Mouse (Mus musculus) forebrain, embryonic 13.5 days (tissue): ENCODE results near the gene Usp43. TPM values are rescaled to one million over a fixed set of nuclear protein-coding genes. Genes with fewer than 3 reads are reported as not detected.

Experiments
- ATAC-seq: fragments of 200-750 bp; cut with Nextera tagmentation; 2 replicates; pipeline ENCODE4 v1.8.0; 2017
- H3K27ac ChIP-seq: fragments of 300-500 bp; sonication (generic); 2 replicates; pipeline ENCODE4 v1.5.1; 2015; ENCODE audit warnings: inconsistent platforms, mild to moderate bottlenecking, moderate library complexity
- H3K27me3 ChIP-seq: fragments of 300-500 bp; sonication (generic); 2 replicates; pipeline ENCODE4 v1.6.1; 2015; ENCODE audit warnings: mild to moderate bottlenecking, inconsistent platforms
- H3K36me3 ChIP-seq: fragments of 300-500 bp; sonication (generic); 2 replicates; pipeline ENCODE4 v1.6.1; 2015; ENCODE audit warnings: mild to moderate bottlenecking, inconsistent platforms; ENCODE audit not compliant: poor library complexity, severe bottlenecking
- H3K4me1 ChIP-seq: fragments of 300-500 bp; sonication (generic); 2 replicates; pipeline ENCODE4 v1.6.1; 2015; ENCODE audit warnings: inconsistent platforms
- H3K4me2 ChIP-seq: fragments of 300-500 bp; sonication (generic); 2 replicates; pipeline ENCODE4 v1.6.1; 2015; ENCODE audit warnings: inconsistent platforms, mild to moderate bottlenecking, moderate library complexity
- H3K4me3 ChIP-seq: fragments of 300-500 bp; sonication (generic); 2 replicates; pipeline ENCODE4 v1.5.1; 2015; ENCODE audit warnings: mild to moderate bottlenecking, inconsistent platforms
- H3K9ac ChIP-seq: fragments of 300-500 bp; sonication (generic); 2 replicates; pipeline ENCODE4 v1.6.1; 2015; ENCODE audit warnings: mild to moderate bottlenecking, inconsistent platforms
- H3K9me3 ChIP-seq: fragments of 300-500 bp; sonication (generic); replicated peaks from 2 replicates; pipeline ENCODE4 v1.6.1; 2016; ENCODE audit warnings: inconsistent platforms
- whole genome bisulfite sequencing: fragments of 180-500 bp; shearing (Covaris S2); methylation state at CpG from one replicate; pipeline ENCODE4 v1.1.7; 2015; 5-methylcytosine and 5-hydroxymethylcytosine counted together
- polyA plus RNA-seq: library from polyadenylated mRNA; unstranded; fragments of >200 nt; fragmentation: Nextera tagmentation; extraction: Ambion mirVana; gene quantifications from 2 replicates; pipeline ENCODE4 v1.2.1, GENCODE M21; 2015

Usp43 gene
- 0.37 and 0.39 TPM in 2 replicates for polyA plus RNA-seq

DNA sequence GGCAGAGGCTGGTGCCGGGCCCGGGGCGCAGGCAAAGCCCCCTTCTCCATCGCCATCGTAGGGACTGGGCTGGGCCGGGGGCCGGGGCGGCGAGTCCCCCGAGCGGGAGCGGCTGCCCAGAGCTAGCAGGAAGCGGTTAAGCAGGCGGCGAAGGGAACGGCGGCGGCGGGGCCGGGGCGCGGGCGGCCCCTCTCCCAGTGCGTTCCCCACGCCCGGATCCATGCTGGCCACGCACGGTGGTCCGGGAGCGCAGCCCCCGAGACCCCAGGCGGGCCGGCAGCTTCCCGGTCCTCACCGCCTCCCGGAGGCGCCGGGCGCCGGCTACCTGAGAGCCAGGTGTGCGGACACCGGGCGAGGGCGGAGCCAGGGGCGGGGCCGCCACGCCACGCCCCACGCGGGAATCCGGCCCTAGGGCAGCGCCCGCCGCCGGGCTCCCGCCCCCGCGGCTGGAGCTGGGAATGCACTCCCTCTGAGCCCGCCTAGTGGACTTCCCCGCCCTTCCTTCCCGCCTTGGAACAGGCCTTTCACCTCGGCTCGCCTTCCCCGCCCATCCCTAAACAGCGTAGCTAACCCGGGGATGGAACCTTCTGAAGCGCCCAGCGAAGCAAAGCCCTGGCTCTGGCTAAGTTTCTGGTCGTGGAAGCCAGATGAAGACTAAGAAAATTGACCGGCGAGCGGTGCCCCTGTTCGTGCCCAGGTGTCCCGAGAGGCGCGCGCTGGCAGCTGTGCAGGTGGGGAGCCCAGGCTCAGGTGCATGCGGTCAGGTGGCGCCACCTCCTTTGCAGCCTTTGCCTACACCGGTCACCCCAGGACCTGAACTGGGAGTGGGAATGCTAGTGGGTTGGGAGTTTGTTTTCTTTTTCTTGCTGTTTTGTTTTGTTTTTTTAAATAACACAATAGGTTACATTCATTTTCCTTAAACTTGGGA lies at the start of gene Usp43:
Gene Usp43 (minus strand): TSS at position 327 of the 928 bp plus-strand sequence.
- H3K4me3 ChIP-seq = peak within 1 kb of the TSS; percentile 63
- no peaks in the 10 kb centered on the region for H3K36me3 ChIP-seq
- H3K27me3 ChIP-seq = peaks cover 29% of the 10 kb centered on the region
- WGBS = under 1% methylated on average over 55 of the region's 80 CpGs
- peak within 1 kb of the TSS; percentile 100 for H3K4me2 ChIP-seq
- peaks cover 12% of the 10 kb centered on the region for H3K4me1 ChIP-seq
- ATAC-seq = peak; percentile 71
- H3K9me3 ChIP-seq = no peaks in the 10 kb centered on the region
- H3K9ac ChIP-seq = peak within 1 kb of the TSS; percentile 66
- no peak within 1 kb of the TSS for H3K27ac ChIP-seq

- Histone ChIP-seq H3K4me3 (no peak overlapping the region), H3K4me2 (peak overlapping the region; percentile 20; the same call in 1 of the 2 replicates), H3K27me3 (no peaks in the 10 kb centered on the region), H3K27ac (no peak overlapping the region), H3K36me3 (peaks cover 11% of the 10 kb centered on the region; the same call in 1 of the 2 replicates), H3K9ac (no peak overlapping the region), H3K9me3 (no peaks in the 10 kb centered on the region), H3K4me1 (peaks cover 21% of the 10 kb centered on the region)
- no peak for ATAC-seq
- 75% methylated on average over 11 of the region's 11 CpGs for WGBS
Observed at GRCm38 (mm10) chr11:67967831-67968230, 45.9 kb upstream of the Usp43 start.

DNA sequence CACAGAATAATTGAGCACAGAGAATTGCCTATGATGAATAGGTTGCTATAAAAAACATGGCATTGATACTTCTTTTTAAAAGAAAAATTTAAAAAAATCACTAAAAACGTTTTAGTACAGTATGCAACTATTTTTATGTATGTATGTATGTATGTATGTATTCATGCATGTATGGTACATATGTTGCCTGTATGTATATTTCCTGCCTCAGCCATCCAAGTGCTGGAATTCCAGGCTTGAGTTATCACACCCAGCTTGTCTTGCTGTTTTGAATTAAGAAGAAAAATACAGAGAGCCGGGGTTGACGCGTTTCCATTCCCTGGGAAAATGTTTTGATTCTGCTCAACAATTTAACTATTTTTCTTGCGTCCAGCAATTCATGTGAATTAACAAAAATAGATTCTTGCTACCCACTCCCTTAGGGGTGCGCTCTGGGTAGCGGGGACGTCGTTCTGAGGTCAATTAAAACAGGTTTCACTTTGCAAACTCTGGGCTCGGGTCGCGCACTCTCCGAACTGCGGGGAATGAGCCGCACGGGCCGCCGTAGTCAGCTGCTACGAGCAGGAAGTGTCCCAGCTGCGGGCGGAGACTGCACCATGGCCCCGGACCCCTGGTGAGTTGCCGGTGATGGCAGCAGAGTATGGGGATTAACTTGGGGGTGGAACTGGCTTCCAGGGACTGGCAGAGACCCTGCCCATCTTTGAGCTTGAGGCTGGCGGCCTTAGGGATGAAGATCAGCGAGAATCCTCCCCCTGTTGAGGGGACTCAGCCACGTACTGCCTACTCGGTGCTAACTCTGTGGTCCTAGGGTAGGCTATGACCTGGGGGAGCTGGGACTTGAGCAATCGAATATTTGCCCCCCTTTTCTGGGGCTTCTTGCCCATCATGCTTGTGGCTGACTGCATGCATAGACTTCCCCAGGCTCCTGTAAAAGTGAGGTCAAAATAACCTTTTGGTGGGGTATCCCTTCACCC lies 44.2 kb upstream of the Usp43 start, which contains the start of gene Stx8:
Gene Stx8 (plus strand): TSS at position 289 of the 974 bp plus-strand sequence.
- Histone ChIP-seq H3K4me2 (peak within 1 kb of the TSS; percentile 90), H3K4me1 (peaks cover 21% of the 10 kb centered on the region), H3K9me3 (no peaks in the 10 kb centered on the region), H3K9ac (peak within 1 kb of the TSS; percentile 79), H3K27ac (0 out of 2 replicates have a peak within 1 kb of the TSS, but pooled peaks have one; percentile 4), H3K36me3 (peaks cover 8% of the 10 kb centered on the region; the same call in 1 of the 2 replicates), H3K4me3 (peak within 1 kb of the TSS; percentile 77), H3K27me3 (no peaks in the 10 kb centered on the region)
- WGBS = under 1% methylated on average over 28 of the region's 28 CpGs
- peak; percentile 91 for ATAC-seq

- Histone ChIP-seq H3K27me3 (no peaks in the 10 kb centered on the region), H3K9ac (peak within 1 kb of the TSS; percentile 79), H3K4me2 (peak within 1 kb of the TSS; percentile 90), H3K4me1 (peaks cover 21% of the 10 kb centered on the region), H3K4me3 (peak within 1 kb of the TSS; percentile 77), H3K9me3 (no peaks in the 10 kb centered on the region), H3K36me3 (peaks cover 5% of the 10 kb centered on the region; the same call in 1 of the 2 replicates), H3K27ac (0 out of 2 replicates have a peak within 1 kb of the TSS, but pooled peaks have one; percentile 4)
- ATAC-seq = peak; percentile 79
- WGBS = 6% methylated on average over 15 of the region's 15 CpGs
Observed at GRCm38 (mm10) chr11:67965242-67965883, 43.4 kb upstream of the Usp43 start, which contains the start of gene Cfap52. Gene Cfap52, minus strand, starts transcription at chr11:67965651.

DNA sequence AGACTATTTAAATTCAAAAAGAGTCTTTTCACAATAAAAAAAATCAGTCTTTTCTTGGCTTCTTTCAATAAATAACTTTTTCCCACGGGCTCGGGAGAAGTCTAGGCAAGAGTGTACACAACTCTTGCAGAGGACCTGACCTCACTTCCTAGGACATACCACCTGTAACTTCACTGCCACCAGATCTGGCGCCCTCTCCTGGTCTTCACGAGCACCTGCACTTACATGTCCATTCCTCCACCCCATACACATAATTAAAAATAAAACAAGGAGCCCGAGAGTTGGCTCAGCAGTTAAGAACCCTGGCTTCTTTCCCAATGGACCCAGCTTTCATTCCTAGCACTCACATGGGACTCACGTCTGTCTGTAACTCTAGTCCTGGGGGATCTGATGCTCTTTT lies 42.2 kb upstream of the Usp43 start:
- ATAC-seq = no peak
- H3K4me1 ChIP-seq = peaks cover 21% of the 10 kb centered on the region
- no peak overlapping the region for H3K9ac ChIP-seq
- WGBS = 73% methylated on average over 6 of the region's 6 CpGs
- no peak overlapping the region for H3K27ac ChIP-seq
- H3K27me3 ChIP-seq = no peaks in the 10 kb centered on the region
- no peak overlapping the region for H3K4me2 ChIP-seq
- no peak overlapping the region for H3K4me3 ChIP-seq
- H3K36me3 ChIP-seq = no peaks in the 10 kb centered on the region
- no peaks in the 10 kb centered on the region for H3K9me3 ChIP-seq

DNA sequence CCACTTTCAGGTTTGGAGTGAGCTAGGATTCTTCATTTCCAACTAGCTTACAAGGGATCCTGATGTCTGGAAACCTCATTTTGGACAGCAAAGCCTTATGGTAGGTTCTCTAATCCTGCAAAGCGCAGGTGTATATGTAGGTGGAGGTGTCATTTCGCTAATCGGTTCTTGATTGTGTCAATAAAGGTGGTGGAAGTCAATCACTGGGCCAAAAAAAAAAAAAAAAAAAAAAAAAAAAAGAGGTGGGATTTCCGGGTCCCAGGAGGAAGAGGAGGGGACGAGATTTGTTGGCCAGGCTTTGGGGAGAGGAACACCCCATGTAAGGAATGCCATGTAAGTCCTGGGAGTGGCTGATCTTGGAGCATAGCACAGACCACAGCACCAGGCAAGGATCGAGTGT lies 32.5 kb upstream of the Usp43 start:
- H3K36me3 ChIP-seq = no peaks in the 10 kb centered on the region
- no peaks in the 10 kb centered on the region for H3K27me3 ChIP-seq
- no peak overlapping the region for H3K9ac ChIP-seq
- WGBS = 82% methylated on average over 6 of the region's 6 CpGs
- H3K4me3 ChIP-seq = no peak overlapping the region
- H3K4me2 ChIP-seq = no peak overlapping the region
- no peak for ATAC-seq
- no peak overlapping the region for H3K27ac ChIP-seq
- H3K9me3 ChIP-seq = no peaks in the 10 kb centered on the region
- no peaks in the 10 kb centered on the region for H3K4me1 ChIP-seq

DNA sequence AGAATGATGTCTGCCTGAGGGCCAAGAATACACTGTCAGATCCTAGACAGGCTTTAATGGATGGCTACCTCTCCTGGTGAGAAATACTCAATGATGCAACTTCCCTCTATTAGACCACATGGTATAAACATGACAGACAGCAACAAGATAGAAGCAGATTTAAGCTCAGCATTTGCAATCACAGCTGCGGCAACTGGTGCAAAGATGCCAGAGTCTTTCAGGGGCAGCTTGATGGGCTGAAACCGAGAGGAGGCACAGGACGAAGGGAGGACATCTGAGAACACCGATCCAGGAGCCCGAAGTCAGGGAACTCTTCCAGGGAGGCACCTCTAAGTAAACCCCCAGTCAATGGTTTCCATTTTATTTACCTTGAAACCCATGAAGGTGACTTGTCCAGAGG lies 31.7 kb upstream of the Usp43 start:
- Histone ChIP-seq H3K4me1 (no peaks in the 10 kb centered on the region), H3K9me3 (no peaks in the 10 kb centered on the region), H3K4me3 (no peak overlapping the region), H3K9ac (no peak overlapping the region), H3K4me2 (no peak overlapping the region), H3K27ac (no peak overlapping the region), H3K36me3 (no peaks in the 10 kb centered on the region), H3K27me3 (no peaks in the 10 kb centered on the region)
- 83% methylated on average over 5 of the region's 5 CpGs for WGBS
- no peak for ATAC-seq

- ATAC-seq = no peak
- Histone ChIP-seq H3K27me3 (no peaks in the 10 kb centered on the region), H3K4me2 (no peak overlapping the region), H3K4me1 (no peaks in the 10 kb centered on the region), H3K4me3 (no peak overlapping the region), H3K27ac (no peak overlapping the region), H3K36me3 (no peaks in the 10 kb centered on the region), H3K9ac (no peak overlapping the region), H3K9me3 (no peaks in the 10 kb centered on the region)
- 91% methylated on average over 9 of the region's 9 CpGs for WGBS
Observed at GRCm38 (mm10) chr11:67949475-67949874, 27.5 kb upstream of the Usp43 start.

DNA sequence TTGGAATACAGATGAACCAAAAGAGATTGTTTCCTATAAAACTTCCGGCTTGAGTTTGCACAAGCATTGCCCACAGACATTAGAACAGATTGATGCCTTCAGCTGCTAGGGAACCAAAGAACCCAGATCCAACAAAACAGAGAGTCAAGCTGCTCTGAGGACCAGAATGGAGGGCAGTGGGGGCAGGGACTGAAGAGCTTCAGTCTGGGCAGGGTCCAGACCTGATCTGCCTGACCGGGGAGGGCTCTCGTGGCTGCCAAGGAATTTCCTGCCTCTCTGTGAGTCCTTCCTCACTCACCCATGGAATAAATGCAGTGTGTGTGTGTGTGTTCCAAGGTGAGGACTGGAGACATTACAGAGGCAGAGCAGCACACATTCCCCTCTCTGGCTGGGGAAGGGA lies 26.3 kb upstream of the Usp43 start:
- H3K4me2 ChIP-seq = no peak overlapping the region
- no peak overlapping the region for H3K27ac ChIP-seq
- 72% methylated on average over 3 of the region's 3 CpGs for WGBS
- no peak overlapping the region for H3K4me3 ChIP-seq
- H3K36me3 ChIP-seq = no peaks in the 10 kb centered on the region
- no peaks in the 10 kb centered on the region for H3K4me1 ChIP-seq
- no peaks in the 10 kb centered on the region for H3K9me3 ChIP-seq
- no peaks in the 10 kb centered on the region for H3K27me3 ChIP-seq
- ATAC-seq = no peak
- no peak overlapping the region for H3K9ac ChIP-seq

- H3K4me2 ChIP-seq = no peak overlapping the region
- no peak for ATAC-seq
Observed at GRCm38 (mm10) chr11:67932156-67932555, 10.2 kb upstream of the Usp43 start.

GRCm38 (mm10) chr11:67926348-67927055 lies 4.5 kb upstream of the Usp43 start:
- no peak overlapping the region for H3K4me2 ChIP-seq

More at GRCm38 (mm10) chr11:67932156-67932555, 10.2 kb upstream of the Usp43 start:
- Histone ChIP-seq H3K9me3 (no peaks in the 10 kb centered on the region), H3K4me3 (no peak overlapping the region), H3K27me3 (no peaks in the 10 kb centered on the region), H3K4me1 (no peaks in the 10 kb centered on the region), H3K27ac (no peak overlapping the region), H3K36me3 (no peaks in the 10 kb centered on the region), H3K9ac (no peak overlapping the region)
- WGBS = 93% methylated on average over 3 of the region's 3 CpGs

More at GRCm38 (mm10) chr11:67926348-67927055, 4.5 kb upstream of the Usp43 start:
- peaks cover 9% of the 10 kb centered on the region for H3K4me1 ChIP-seq
- no peak for ATAC-seq
- 16% methylated on average over 11 of the region's 15 CpGs for WGBS
- no peak overlapping the region for H3K9ac ChIP-seq
- H3K36me3 ChIP-seq = no peaks in the 10 kb centered on the region
- H3K4me3 ChIP-seq = no peak overlapping the region
- H3K27me3 ChIP-seq = peaks cover 4% of the 10 kb centered on the region
- no peaks in the 10 kb centered on the region for H3K9me3 ChIP-seq
- H3K27ac ChIP-seq = no peak overlapping the region
